Mouse (Mus musculus) adrenal gland (tissue): Measurements from ENCODE around the gene Nsd1.

Experiments
- intact Hi-C: fragments of 180-260 bp; cut with DNase I; formaldehyde crosslinking; loops from one replicate; pipeline ENCODE4 v1.15.1; 2025

Gene Nsd1

GRCm38 (mm10) chr13:55249246-55249645 is 39.7 kb downstream of the Nsd1 start:
- intact Hi-C loops = no loop called here

DNA sequence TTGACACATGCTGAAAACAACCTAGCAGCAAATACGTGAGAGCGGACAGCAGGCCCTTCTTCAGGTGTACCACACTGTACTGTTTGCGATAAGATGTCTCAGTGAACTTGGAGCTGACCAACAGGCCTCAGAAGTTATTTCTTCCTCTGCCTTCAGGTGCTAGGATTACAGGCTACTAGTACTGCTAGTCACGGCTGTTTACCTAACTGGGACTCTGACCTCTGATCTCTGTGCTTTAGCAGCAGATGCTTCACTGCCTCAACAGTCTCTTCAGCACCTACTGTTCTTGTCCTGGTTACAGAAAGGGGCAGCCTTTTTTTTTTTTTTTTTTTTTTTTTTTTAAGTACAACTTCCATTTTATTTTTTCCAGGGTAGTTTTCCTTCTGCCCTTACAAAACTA is 43.2 kb downstream of the Nsd1 start:
- intact Hi-C loops = no loop called here

DNA sequence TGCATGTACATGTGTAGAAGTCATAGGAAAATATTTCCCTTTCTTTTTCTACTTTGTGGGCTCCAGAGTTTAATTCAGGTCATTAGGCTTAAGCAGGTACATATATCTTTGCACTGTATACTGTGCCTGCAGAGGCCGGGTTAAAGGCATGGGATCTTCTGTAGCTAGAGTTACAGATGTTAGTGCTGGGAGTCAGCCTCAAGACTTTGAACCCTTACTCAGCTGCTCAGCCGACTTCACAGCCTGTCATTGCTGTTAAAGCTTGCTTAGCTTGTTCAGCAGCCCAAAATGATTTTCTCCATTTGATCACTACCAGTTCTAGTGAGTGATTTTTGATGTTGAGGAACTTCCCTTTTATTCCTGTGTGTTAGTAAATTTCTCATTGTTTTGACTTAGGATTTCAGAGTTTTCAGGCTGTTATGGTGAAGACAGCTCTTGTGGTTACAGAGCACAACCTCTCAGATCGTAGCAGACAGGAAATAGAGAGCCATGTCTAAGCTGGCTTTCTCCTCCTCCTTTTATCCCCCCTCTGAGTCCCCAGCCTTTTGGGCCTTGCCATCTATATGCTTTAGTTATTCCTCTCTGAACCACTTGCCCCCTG is 45.6 kb downstream of the Nsd1 start:
- intact Hi-C loops = no loop called here

DNA sequence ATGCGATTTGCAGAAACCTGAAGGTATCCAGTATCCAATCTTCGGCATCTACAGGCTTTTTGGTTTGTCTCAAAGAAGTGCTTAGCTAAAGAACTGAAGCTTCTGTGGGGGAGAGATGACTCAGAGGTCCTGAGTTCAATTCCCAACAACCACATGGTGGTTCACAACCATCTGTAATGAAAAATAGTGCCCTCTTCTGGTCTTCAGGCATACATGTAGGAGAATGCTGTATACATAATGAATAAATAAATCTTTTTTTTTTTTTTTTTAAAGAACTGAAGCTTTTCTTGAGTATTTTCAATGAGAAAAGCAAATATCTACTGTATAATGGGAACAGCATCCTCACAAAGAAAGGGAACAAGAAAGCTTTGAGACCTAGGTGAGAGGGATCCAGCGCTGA is 49.1 kb downstream of the Nsd1 start:
- intact Hi-C loops = no loop called here

GRCm38 (mm10) chr13:55261521-55261920 is 51.9 kb downstream of the Nsd1 start:
- intact Hi-C loops = no loop called here

- intact Hi-C loops = no loop called here
Measured at GRCm38 (mm10) chr13:55262096-55262495, 52.5 kb downstream of the Nsd1 start.

DNA sequence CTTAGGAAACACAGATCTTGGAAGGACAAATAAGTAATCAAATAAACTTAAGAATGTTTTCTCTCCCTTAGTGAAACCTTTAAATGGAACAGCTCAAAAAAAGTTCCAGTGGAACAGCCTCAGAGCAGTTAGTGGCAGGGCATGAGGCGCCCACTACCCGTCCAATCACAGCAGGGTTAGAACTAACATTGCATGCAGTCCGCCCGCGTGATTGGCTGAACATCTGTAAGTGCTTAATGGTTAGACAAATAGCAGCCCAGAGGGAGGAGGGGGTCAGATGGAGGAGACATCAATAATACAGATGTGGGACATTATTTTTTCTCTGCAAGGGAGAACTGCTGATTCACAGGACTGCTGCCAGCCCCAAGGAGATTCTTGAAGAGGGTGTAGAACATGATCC is 67.6 kb downstream of the Nsd1 start:
- intact Hi-C loops = loop anchor here (5.0 kb wide), 2 partner anchors 35 to 45 kb away; no protein-coding TSS in a partner anchor

GRCm38 (mm10) chr13:55277646-55278045 is 68.1 kb downstream of the Nsd1 start:
- intact Hi-C loops = loop anchor here (5.0 kb wide), 2 partner anchors 35 to 45 kb away; no protein-coding TSS in a partner anchor

- intact Hi-C loops = no loop called here
Measured at GRCm38 (mm10) chr13:55288854-55289253, 79.3 kb downstream of the Nsd1 start.

- intact Hi-C loops = loop anchor here (5.0 kb wide), 1 partner anchor 74 kb away; no protein-coding TSS in a partner anchor
Measured at GRCm38 (mm10) chr13:55296760-55297159, 87.2 kb downstream of the Nsd1 start.

- intact Hi-C loops = no loop called here
Measured at GRCm38 (mm10) chr13:55300913-55301312, 91.3 kb downstream of the Nsd1 start.

DNA sequence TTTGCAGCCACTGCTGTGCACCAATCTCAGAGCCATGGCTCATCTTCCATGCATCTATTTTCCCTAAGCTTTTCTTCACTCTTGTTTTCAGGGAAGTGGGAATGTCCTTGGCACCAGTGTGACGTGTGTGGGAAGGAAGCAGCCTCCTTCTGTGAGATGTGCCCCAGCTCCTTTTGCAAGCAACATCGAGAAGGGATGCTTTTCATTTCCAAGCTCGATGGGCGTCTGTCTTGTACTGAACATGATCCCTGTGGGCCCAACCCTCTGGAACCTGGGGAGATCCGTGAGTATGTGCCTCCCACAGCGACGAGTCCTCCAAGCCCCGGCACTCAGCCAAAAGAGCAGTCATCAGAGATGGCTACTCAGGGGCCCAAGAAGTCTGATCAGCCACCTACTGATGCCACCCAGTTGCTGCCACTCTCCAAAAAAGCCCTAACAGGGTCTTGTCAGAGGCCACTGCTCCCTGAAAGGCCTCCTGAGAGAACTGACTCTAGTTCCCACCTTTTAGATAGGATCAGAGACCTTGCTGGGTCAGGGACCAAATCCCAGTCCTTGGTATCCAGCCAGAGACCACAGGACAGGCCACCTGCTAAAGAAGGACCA is 102.5 kb downstream of the Nsd1 start:
- intact Hi-C loops = loop anchor here (5.0 kb wide), 1 partner anchor 35 kb away; no protein-coding TSS in a partner anchor

- intact Hi-C loops = loop anchor here (5.0 kb wide), 1 partner anchor 36 kb away; no protein-coding TSS in a partner anchor
Measured at GRCm38 (mm10) chr13:55313051-55313450, 103.5 kb downstream of the Nsd1 start.

- intact Hi-C loops = loop anchor here (5.0 kb wide), 1 partner anchor 38 kb away; no protein-coding TSS in a partner anchor
Measured at GRCm38 (mm10) chr13:55314891-55315412, 105.4 kb downstream of the Nsd1 start.

- intact Hi-C loops = no loop called here
Measured at GRCm38 (mm10) chr13:55318351-55318750, 108.8 kb downstream of the Nsd1 start.

GRCm38 (mm10) chr13:55319931-55320533 is 110.5 kb downstream of the Nsd1 start, which contains the start of gene Prelid1:
TSS of gene Prelid1 (plus strand) at chr13:55320500.
- intact Hi-C loops = no loop called here

DNA sequence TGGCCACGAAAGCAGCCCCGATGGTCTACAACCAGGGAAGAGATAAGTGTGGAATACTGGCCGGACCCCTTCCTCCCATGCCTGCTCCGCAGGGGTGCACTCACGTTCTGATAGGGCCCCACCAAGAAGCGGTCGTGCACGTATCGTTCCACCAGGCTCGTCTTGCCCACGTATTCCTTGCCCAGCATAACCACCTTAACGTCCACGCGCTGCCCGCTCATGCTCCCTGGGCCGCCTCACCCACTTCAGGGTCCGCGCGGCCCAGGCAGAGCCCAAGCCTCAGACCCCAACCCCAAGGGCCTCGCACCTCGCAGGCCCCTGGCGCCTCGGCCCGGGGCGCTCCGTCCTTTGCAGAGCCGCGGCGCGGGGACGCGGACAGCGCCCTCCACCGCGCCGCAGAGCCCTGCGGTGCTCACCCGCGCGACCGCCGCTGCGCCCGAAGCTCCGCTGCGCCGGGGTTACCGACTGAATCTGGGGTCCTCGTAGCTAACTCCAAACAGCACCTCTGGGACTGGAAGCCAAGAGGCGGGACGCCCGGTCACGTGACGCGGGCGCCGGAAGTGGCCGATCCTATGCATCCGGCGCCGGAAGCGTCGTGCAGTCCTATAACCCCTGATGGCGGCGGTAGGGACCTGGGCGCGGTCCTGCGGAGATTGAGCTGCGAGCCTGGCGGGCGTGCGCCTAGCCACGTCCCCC is 112.0 kb downstream of the Nsd1 start, which contains the start of gene Rab24:
Gene Rab24, minus strand, starts transcription at position 513 of the 696 bp plus-strand sequence.
- intact Hi-C loops = no loop called here

- intact Hi-C loops = no loop called here
Measured at GRCm38 (mm10) chr13:55322130-55322825, 112.7 kb downstream of the Nsd1 start.

DNA sequence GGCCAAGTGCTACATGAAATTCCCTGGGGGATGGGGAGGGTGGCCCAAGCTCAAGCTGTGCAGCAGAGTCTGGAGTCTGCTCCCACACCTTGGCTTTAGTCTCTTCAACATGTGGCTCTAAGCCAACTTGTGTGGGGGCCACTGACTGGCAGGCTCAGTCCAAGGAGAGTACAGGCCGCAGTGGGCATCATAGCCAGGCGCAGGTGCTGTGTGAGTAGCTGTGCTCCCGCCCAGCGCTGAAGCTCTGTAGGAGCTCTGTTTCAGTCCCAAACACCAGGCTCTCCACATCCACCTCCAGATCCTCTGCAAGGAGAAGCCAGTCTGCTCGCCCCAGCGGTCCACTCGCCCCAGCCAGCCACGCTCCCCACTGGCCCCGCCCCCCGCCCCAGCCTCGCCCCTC is 116.0 kb downstream of the Nsd1 start:
- intact Hi-C loops = loop anchor here (5.0 kb wide), 1 partner anchor 37 kb away; the partner anchor contains the start of gene Lman2

DNA sequence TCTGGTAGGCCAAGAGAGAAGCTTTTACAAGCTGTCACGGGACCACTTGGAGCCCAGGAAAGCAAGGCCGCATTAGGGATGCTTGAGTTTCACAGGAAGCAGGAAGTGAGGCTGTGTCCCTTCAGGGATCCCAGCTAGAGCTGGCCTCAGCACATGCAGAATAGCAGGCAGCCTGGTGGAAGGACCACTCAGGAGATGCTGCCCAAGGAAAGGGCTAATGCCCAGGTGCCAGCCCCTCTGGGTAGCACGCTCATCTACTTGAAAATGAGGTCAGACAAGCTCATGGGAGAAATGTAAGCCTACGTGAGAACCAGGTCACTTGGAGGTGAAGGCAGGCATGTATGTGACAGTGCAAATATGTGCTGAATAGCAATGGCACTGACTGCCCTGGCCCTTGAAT is 117.6 kb downstream of the Nsd1 start:
- intact Hi-C loops = loop anchor here (5.0 kb wide), 1 partner anchor 35 kb away; the partner anchor contains the start of gene Lman2

- intact Hi-C loops = loop anchor here (5.0 kb wide), 1 partner anchor 35 kb away; the partner anchor contains the start of gene Lman2
Measured at GRCm38 (mm10) chr13:55327633-55328032, 118.1 kb downstream of the Nsd1 start.
